Mouse (Mus musculus): ENCODE measurements at regions not wholly inside any gene's neighbourhood (a gene's known extent, or its start where the extent isn't known, plus 50 kb on each side); places are given as distances from the start of the nearest gene placed in this dataset.

DNA sequence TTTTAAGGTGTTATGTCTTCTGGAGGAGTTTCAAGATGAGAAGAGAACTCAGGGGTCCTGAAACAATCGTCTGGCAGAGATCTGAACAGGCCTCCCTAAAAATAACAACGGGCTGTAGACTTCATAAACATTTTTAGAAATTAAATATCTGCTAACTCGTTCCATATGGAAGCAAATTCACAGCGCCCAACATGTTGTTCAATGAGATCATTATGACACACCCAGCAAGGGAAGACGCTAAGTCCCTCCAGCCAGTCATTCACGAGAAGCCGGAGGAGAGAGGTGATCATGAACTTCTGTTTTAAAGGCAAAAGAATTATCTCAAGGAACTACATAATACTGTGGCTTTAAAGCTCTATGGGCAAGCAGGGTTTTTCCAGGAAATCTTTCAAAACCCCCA lies 334.8 kb downstream of the Efna5 start:
- no peak for DNase-seq

DNA sequence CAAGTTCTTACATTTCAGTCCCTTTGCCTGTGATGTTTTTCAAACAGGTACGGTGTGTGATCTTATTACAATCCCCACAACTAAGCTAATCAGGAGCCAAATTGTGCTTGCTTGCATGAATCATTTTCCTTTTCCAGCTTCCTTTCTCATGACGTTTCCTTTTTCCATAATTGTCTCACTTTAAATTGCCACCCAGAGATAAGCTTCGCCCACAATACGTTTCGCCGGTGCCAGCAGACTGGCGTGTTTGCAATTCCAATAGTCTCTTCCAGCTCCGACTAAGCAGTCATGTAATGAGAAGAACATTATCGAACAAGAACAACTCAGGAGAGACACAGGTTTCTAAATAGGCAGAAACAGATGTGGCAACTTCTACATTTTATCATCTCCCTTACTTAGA lies 335.8 kb downstream of the Efna5 start:
- DNase-seq, result no peak

DNA sequence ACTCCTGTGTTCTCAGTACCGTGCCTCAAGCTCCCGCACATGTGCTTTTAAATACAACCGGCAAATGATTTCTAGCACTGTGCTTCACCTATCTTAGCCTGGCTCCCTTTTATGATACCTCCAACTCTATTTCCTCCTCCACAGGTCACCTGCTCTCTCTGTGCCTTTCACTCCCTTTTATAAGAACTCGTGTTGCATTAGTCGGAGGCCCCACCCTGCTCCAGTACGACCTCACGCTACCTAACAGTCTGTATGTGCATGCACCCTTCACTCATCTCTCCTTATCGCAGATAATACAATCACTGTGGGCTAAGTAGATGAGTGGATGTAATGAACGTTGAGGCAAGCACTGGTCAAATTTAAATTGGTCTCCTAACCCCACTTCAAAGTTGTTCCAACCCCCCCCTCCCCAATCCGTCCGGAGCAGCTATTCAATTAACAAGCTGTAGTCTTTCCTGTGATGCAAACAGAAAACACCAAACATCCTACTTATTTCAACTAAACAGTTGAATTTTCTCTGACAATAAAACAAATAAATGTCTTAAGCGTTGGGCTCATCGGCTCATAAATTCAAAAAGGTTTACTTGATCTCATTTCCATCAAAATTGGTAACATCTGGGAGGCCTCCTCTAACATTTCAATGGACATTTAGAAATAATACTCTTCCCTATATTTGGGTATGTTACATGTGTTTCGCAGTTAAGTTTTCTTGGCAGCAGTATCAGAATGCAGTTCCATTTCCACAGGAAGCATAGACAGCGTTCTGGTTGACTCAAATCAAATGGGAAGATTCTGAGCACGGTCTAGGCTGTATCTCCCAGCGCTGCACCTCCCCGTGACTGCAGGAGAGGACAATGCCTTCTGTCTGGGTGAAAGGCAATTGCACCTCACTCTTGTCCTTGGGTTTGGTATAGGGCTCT lies 337.8 kb downstream of the Efna5 start:
- DNase-seq, result no peak

DNA sequence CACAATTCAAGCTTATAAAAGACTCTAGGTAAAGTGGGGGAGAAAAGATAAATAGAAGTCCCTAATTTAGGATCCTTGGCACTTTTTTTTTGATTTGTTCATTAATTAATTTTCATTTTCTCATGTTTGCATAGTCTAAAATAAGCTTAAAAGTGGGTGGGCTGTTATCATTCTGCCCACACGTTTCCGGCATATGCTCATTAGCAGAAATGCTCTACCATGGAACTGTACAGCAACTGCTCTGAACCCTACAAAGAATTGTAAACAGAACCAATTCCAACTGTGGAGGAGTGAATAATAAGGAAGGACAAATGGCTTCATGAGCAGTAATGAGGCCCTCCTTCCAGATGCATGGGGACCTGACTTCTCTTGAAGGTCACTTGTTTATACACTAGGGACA lies 351.2 kb downstream of the Efna5 start:
- DNase-seq, result no peak

DNA sequence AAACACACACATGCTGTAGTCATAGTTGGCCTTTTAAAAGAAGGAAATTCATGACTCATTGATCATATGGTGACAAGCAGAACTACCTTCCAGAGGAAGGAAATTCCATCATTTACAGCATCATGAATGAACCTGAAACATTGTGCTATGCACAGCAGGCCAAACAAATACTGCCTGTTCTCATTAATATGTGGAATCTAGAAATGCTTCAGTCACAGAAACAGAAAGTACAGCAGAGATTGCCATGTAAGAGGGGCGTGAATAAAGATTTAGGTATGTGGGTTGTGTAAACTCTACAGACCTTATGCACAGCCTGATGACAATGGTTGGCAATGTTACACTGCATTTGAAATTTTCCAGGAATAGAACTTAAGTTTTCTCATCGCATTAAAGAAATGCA lies 353.6 kb downstream of the Efna5 start:
- no peak for DNase-seq

DNA sequence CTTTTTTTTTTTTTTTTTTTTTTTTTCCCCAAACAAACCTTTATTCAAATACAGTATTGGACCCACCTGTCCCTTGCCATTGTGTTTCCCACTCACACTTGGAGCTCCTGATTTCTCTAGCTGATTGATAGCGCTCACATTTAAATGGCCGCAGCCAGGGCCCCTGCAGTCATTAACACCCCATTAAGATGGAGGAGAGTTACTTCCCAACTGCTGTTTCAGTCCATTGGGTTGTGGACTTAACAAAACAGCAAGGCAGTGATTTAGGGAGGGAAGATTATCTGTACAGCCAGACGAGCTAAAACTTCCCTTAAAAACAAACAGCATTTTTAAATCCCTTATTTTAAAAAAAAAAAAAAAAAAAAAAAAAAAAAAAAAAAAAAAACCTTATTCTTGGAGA lies 367.5 kb downstream of the Efna5 start:
- DNase-seq, result no peak

DNA sequence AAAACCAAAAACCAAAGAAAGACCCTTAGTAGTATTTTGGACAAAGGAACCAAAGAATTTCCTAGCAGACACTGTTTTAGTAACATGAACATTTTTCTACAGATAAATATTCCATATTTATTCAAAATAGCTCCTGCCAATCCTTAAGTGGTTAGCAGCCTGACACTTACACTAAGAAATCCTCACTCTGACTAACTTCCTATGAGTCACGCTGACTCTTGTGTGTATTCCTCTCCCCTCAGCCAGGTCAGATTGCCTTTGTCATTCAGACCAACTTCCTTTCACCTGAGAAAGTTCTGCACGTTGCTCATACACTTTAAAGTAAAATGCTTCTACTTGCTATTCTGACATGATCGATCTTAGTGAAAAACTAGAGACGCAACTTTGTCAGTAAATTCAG lies 370.9 kb downstream of the Efna5 start:
- no peak for DNase-seq

DNA sequence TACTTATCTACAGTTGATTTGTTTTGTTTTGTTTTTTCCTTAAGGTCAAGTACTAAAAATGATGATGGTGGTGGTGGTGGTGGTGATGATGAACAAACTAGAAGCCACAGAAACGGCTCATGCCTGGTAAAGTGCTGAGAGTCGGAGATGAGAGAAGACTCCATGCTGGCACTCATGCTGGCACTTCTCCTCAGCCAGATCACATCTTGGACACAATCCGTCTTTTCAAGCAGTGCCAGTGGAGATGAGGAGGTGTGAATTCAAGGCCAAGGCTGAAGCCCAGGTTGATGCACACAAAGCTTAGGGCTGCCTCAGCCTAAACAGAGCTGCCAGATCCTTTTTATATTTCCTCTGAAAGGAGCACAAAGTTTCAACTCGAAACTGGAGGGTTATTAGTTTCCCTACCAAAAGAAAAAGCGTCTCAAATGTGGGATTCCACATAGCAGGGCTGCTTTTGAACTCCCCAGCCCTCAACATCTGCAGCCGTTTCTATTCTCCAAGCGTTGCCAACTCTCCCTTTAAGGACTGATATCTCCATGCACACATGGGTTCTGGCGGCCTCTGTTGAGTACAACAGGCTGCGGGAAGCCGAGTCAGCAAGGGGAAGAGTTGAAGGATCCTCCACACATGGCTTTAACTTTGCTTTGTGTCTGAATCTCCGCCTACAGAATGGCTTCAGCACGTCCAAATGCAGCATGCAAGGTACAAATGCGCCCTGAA lies 373.2 kb downstream of the Efna5 start:
- DNase-seq, result no peak

DNA sequence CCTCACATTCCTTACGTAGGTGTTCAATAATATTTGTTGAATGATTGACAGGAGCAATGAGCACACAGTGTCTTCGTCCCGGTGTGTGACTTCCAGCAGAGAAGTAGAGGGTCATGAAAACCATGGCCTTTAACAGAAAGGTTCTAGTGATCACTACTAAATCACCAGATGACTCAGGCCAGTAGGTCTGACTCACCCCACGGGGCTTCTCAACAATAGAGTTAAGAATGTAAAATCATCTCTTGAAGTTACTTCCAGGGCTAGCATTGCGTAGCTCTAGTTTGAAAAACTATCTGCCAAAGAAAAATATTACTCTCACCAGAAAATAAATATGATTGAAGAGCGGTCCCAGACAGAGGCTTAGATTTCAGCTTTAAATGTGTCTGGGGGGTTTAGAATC lies 376.4 kb downstream of the Efna5 start:
- no peak for DNase-seq

DNA sequence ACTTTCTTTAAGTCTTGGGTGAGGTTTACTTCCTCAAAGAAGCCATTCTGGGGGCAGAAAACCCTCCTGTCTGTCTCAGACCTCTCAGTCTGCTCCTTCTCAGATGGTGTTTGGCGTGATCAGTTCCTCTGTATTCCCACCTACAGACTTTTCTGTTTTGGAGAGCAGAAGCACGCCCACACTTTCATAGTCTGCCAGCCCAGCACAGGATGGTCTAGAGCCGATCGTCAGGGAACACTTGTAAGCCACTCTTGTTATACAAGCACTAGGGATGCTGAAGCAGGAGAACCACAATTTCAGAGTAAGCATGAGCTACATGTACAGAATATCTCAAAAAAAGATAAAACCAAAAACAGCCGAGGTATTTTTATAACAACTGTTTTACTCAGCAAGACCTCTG lies 410.4 kb downstream of the Efna5 start:
- DNase-seq, result no peak

DNA sequence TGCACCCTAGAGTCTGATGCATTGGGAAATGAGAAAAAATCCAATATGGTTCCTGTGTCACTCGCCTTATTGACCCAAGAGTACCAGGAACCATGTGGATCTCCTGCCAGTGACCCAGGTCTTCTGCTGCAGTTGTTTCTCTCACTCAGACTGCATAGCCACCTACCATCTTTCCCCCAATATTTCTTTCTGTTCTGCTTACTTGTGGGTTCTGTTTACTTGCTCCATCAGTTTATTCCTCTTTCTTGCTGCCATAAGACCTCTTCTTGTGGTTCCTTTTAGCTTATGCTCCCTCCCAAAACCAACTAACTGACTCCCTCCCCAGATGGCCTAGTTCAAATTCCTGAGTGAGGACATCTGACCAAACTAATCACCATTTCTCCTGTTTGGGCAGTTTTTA lies 411.8 kb downstream of the Efna5 start:
- no peak for DNase-seq

DNA sequence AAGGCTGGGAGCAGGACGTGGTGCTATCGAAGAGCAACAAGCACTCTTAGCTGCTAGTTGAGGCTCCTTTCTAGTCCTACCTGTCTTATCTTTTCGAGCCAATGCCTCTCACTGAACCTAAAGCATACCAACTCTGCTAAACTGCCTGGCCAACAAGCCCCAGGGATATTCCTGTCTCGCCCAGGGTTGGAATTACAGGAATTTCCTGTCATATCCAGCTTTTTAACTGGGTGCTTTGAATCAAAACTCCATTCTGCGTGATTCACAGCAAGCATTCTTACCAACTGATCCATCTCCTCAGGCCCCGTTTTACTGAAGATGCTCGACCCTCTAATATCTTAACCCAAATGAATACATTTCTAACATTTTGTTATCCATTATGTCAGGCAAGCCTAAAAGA lies 412.3 kb downstream of the Efna5 start:
- no peak for DNase-seq

DNA sequence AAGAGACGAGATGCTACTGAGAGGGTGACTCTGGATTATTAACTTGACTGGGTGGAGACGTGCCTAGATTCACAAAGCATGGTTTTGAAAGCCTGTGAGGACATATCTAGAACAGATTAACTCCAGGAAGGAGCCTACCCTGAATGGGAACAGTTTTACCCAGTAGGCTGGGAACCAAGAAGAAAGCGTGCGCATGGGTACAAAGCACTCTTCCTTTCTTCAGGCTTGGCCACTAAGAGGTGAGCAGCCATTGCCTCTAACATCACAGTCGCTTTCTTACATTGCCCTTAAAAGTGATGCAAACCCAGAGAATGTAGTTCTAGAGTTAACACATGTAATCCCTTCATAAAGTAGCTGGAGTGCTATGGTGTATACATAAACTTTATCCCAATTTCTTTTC lies 414.0 kb downstream of the Efna5 start:
- no peak for DNase-seq

DNA sequence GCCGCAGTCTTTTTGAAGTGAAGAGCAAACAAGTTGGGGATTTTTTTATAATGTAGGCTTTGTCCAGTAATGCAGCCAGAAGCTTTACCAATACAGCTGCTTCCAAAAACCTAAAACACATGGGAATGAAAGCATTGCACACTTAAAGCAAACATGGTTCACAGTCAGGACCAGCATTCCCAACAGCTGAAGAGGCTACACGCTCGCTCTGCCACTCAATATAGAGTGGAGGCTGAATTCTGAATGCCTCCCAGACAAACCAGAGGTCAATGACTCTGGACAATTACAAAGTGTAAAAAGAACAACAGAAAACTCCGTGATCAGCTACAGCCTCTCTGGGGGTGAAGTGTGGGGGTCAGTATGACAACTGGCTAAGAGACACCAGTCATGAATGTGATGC lies 416.1 kb downstream of the Efna5 start:
- no peak for DNase-seq

DNA sequence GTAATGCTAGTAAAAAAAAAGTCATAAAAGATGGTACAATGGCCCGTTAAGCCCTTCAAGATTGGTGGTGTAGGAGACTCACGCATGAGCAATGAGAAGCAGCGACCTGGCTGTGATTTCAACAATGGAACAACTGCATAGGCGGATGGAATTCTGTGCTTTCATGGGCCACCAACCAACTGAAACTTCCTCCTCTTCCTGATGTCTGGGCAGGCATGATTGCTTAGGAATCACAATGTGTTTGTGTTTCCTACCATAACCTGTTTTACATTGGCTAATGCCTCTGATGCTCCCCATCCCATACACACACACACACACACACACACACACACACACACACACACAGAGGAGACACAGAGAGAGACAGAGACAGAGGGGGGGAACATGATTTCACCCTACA lies 416.9 kb downstream of the Efna5 start:
- no peak for DNase-seq

DNA sequence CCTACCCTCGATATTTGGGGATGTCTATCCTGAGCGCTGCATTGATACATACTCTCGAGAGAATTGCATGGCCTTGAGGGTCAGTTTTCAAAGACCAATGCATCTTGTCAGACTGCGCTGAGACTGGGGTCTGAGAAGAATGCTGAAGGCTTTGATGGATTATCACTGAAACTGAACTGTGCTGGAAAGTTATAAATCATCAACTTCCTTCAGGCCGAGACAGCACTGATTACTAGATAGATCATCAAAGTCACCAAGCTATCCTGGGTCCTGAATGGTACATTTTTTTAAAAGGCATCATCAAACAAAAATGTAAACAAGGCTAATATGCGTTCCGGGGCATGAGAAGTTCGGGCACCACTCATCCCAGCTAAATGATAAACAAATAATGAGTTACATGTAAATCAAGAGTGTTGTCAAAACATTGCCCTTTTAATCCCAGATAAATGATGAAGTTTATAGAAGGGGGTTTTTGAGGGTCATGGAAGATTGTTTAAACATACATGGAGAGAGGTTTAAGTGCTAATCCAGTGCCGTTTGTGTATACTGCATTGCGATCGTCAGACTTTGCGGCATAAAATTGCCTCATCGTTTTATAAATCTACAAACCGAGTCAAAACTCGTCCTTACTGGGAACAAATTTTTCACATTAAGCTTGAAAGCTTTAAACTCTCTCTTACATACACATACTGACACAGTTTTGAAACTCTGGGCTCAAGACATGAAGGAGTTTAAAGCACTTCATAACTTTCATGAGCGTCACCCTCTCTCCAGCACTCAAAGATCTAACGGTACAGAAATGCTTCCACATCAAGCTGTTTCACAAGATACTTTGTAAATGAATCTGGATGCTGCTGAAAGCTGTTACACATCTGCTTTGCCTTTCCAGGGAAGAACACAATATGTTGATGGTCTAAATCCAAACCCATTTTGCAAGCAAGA lies 419.5 kb downstream of the Efna5 start:
- DNase-seq, result no peak

DNA sequence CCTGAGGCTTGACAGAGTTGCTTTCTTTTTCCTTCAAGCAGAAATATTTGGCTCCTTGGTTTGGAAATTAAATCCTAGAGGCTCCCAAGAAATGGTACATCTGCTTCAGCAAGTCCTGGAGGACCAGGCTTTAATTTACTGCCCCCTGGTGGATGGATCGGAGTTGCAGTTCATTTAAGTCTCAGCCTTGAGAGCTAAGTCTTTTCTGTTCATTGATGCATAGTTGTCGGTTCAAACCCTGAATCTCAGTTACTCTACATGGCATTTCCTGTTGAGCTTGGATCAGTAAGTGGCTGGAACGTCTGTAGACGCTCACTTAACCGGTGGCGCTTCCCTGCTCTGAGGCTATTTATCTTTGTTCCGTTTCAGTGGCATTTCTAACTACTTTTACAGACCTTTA lies 422.2 kb downstream of the Efna5 start:
- peak; percentile 53 for DNase-seq

DNA sequence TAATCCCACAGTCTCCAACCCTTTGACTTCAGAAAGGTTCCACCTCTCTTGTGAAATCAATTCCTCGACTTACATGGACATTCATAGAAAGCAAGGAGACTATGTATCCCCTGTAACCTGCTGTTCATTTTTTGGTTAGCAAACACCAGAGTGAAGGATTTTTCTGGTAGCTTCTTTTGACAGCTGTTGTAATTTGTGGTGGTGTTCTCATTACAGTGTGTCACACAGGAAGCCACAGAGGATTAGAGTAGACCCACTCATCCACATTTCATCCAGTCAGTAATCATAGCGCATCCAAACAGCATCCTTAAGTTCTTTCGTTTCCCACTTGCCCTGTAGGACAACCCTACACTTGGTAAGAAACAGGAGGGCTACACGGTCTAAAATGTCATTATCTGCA lies 443.1 kb downstream of the Efna5 start:
- no peak for DNase-seq

DNA sequence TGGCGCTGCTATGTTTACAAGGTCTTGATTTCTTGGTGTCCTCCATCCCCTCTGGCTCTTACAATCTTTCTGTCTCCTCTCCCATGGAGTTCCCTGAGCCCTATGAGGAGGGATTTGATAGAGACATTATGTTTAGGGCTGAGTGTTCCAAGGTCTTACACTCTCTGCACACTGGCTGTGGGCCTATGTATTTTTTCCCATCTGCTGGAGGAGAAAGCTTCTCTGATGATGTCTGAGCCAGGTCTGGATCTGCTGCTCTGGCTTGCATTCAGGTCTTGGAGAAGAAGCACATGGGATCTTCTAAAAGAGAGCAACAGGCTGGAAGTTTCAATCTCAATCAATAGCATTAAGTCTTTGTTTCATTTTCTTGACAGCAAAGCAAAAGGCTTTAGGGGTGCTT lies 445.1 kb downstream of the Efna5 start:
- no peak for DNase-seq

DNA sequence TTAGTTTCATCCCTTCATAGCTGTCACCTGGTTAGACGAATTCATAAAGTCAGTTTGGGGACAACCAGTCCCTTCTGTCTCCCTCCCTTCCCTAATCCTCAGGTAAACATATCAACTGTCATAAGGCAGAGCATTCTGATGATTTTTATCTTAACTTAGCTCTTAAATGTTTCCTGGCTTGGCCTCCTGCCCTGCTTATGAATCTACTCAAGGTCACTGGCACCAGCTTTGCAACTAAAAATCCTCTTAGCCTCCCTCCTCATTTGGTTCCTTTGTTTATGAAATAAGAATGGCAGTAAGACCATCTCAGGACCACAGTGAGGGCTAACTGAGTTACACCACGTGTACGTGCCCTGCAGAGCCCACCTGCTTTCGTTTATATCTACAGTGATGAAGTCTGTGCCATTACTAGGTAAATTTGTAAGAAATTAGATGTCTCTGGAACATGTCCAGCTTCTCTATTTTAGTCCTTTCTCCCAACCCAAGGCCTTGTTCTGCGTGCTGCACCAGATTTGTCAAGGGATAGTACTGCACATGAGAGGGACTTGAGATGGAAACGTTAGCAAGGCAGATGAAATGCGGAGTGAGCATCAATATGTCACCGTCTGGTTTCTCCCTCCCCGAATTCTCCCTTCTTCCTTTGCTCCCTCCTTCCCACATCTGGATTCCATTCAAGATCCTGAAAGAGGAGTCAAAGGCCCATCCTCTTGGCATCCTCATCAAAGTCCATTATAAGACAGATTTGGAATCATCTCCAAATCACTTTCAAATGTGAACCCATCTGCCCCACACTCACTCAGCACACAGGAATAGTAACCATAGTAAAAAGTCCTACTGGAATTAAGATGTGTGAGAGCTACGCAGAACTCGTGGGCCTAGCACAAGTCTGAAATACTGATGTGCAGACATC lies 457.4 kb downstream of the Efna5 start:
- DNase-seq, result no peak

DNA sequence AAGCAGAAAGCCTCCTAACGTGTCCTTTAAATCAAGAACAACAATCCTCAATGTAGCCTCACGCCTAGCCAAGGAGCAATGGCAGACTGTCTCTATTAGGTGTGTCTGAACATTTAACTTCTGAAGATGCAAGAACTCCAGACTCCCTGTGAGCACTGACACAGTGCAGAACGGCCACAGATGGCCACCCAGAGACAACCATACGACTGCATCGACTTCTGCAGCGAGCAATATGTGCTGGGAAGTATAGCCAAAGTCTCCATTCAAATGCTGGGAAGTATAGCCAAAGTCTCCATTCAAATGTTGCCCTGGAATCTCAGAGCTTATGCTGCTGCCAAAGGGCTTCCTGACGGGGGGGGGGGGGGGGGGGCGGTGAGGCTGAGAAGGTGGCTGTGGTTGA lies 463.5 kb downstream of the Efna5 start:
- DNase-seq, result no peak

DNA sequence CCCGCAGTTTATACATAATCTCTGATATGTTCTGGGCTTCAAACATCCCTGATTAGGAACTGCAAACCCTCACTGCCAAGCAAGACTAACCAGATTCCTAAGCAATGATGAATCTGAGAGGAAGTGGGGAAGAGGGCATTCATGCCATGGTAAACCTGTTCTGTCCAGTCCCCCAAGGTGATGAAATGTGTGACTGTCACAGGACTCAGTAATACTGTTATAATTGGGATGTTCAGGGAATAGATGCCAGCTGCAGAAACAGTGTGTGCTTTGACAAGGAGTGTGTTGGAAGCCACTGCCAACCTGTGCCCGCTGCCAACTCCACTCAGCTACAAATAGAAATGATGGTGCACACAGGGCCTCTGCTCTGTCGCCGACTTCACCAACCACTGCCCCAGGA lies 466.0 kb downstream of the Efna5 start:
- peak; percentile 18 for DNase-seq

Data from right cerebral cortex, postnatal 4 days (tissue).